Mouse (Mus musculus): ENCODE results near the gene Stap2.
A peak's percentile ranks its signal among the peaks of the same experiment; 100 is the strongest.

The Stap2 gene

GRCm38 (mm10) chr17:56005415-56006061 is at the start of gene Stap2, which contains the start of gene Mpnd:
Gene Stap2, minus strand, starts transcription at chr17:56005584.
Gene Mpnd, plus strand, starts transcription at chr17:56005711.
- peak; percentile 79 for DNase-seq (ENCODE audit: low read depth)

GRCm38 (mm10) chr17:56054938-56055337 is 49.6 kb upstream of the Stap2 start:
- no peak for DNase-seq (ENCODE audit: low read depth)

- no peak for DNase-seq (ENCODE audit: low read depth)
Measured at GRCm38 (mm10) chr17:56051369-56051768, 46.0 kb upstream of the Stap2 start.

GRCm38 (mm10) chr17:56040857-56041163 is 35.4 kb upstream of the Stap2 start:
- no peak for DNase-seq (ENCODE audit: low read depth)

- peak; percentile 99 for DNase-seq (ENCODE audit: low read depth)
Measured at GRCm38 (mm10) chr17:56040030-56040856, 34.9 kb upstream of the Stap2 start, which contains the start of gene Chaf1a. Gene Chaf1a, plus strand, starts transcription at chr17:56040439.

- no peak for DNase-seq (ENCODE audit: low read depth)
Measured at GRCm38 (mm10) chr17:56039345-56039744, 34.0 kb upstream of the Stap2 start.

- peak; percentile 33 for DNase-seq (ENCODE audit: low read depth)
Measured at GRCm38 (mm10) chr17:56038583-56039261, 33.3 kb upstream of the Stap2 start.

- DNase-seq (ENCODE audit: low read depth), result no peak
Measured at GRCm38 (mm10) chr17:56036901-56037287, 31.5 kb upstream of the Stap2 start.

GRCm38 (mm10) chr17:56036176-56036900 is 31.0 kb upstream of the Stap2 start, which contains the start of gene Sh3gl1:
Gene Sh3gl1, minus strand, starts transcription at chr17:56036635.
- peak; percentile 99 for DNase-seq (ENCODE audit: low read depth)

GRCm38 (mm10) chr17:56035216-56035615 is 29.8 kb upstream of the Stap2 start:
- DNase-seq (ENCODE audit: low read depth), result no peak

GRCm38 (mm10) chr17:56034726-56035100 is 29.3 kb upstream of the Stap2 start:
- DNase-seq (ENCODE audit: low read depth), result no peak

- no peak for DNase-seq (ENCODE audit: low read depth)
Measured at GRCm38 (mm10) chr17:56034040-56034725, 28.8 kb upstream of the Stap2 start.

GRCm38 (mm10) chr17:56032831-56033230 is 27.4 kb upstream of the Stap2 start:
- no peak for DNase-seq (ENCODE audit: low read depth)

- DNase-seq (ENCODE audit: low read depth), result no peak
Measured at GRCm38 (mm10) chr17:56032127-56032733, 26.8 kb upstream of the Stap2 start.

- DNase-seq (ENCODE audit: low read depth), result no peak
Measured at GRCm38 (mm10) chr17:56031431-56031830, 26.0 kb upstream of the Stap2 start.

GRCm38 (mm10) chr17:56030919-56031318 is 25.5 kb upstream of the Stap2 start:
- DNase-seq (ENCODE audit: low read depth), result peak; percentile 96

- no peak for DNase-seq (ENCODE audit: low read depth)
Measured at GRCm38 (mm10) chr17:56030238-56030870, 25.0 kb upstream of the Stap2 start.

GRCm38 (mm10) chr17:56027801-56028441 is 22.5 kb upstream of the Stap2 start:
- DNase-seq (ENCODE audit: low read depth), result no peak

GRCm38 (mm10) chr17:56026881-56027280 is 21.5 kb upstream of the Stap2 start:
- no peak for DNase-seq (ENCODE audit: low read depth)

- DNase-seq (ENCODE audit: low read depth), result no peak
Measured at GRCm38 (mm10) chr17:56026303-56026702, 20.9 kb upstream of the Stap2 start.

Measured in 416B (cell line).